Mouse (Mus musculus) retina, postnatal 7 days (tissue): ENCODE data around the gene Cltb.
A peak's percentile ranks its signal among the peaks of the same experiment; 100 is the strongest.

Experiments used
- DNase-seq: peaks from one replicate; pipeline ENCODE4 v3.0.0-alpha.2; 2012; ENCODE audit warnings: low read depth, low spot score

Cltb gene

GRCm38 (mm10) chr13:54596107-54596690, 14.9 kb downstream of the Cltb start:
- no peak for DNase-seq

GRCm38 (mm10) chr13:54593617-54594016, 17.5 kb downstream of the Cltb start:
- no peak for DNase-seq

- DNase-seq, result no peak
Observed at GRCm38 (mm10) chr13:54591776-54592356, 19.3 kb downstream of the Cltb start.

GRCm38 (mm10) chr13:54589996-54590951, 20.9 kb downstream of the Cltb start, which contains the start of the genes Nop16 and Higd2a:
Nop16 (minus strand) TSS chr13:54590090.
Higd2a (plus strand) TSS chr13:54590207.
- DNase-seq, result peak; percentile 97

GRCm38 (mm10) chr13:54589414-54589995, 21.6 kb downstream of the Cltb start:
- DNase-seq, result no peak

- no peak for DNase-seq
Observed at GRCm38 (mm10) chr13:54585831-54586230, 25.3 kb downstream of the Cltb start.

DNA sequence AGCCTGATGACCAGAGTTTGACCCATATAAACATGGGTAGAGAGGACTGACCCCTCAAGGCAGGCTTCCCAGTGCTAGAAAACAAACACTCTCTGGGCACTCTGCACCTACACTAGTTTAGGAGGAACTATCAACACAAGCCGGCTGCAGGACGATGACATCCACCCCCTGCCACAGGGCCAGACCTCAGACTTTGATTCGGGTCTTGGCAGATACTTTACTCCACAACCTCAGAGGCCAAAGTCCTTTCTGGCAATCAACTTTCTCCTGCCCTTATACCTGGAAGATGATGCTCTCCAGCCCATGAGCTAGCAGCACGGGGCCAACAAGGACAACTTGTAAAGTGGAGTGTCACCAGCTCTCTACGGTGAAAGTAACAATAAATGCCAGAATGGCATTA, 28.3 kb downstream of the Cltb start:
- no peak for DNase-seq

- DNase-seq, result no peak
Observed at GRCm38 (mm10) chr13:54582126-54582525, 29.0 kb downstream of the Cltb start.

GRCm38 (mm10) chr13:54581385-54581784, 29.8 kb downstream of the Cltb start:
- no peak for DNase-seq

DNA sequence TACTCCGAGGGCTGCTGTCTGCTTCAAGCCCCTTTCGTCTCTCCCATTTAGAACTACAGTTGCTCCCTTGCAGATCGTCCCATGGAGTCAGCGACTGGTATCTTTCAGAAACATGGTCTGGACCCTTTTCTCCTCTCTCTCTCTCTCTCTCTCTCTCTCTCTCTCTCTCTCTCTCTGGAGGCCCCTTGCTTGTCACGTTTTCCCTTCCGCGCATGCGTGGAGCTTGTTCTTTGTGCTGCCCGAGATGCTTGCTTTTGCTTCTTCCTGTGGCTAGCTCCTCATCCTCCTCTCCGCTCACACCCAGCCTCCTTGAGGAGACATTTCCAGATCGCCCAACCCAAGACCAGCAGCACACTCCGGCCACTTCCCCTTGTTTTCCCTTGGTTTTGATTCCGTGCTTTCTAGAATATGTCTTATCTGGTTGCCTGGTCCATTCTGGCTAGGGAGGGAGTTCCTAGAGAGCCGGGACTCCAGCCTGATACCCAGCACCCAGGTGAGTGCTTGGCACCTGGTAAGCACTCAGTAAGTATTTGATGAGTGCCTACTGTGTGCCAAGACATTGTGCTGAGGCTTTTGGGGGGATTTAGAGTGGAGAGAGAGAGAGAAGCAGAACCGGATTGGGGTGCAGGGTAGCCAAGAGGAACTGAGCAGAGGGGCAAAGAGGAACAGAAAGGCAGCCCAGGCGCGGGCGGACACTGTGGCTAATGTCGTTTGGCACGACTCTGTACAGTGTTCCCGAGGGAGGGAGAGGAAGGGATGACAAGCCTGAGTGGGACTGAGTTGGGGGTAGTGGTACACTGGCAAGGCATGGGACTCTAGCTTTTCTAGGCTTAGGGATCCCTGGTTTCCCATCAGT, 33.3 kb downstream of the Cltb start:
- DNase-seq, result no peak

GRCm38 (mm10) chr13:54575489-54575888, 35.7 kb downstream of the Cltb start:
- DNase-seq, result no peak

DNA sequence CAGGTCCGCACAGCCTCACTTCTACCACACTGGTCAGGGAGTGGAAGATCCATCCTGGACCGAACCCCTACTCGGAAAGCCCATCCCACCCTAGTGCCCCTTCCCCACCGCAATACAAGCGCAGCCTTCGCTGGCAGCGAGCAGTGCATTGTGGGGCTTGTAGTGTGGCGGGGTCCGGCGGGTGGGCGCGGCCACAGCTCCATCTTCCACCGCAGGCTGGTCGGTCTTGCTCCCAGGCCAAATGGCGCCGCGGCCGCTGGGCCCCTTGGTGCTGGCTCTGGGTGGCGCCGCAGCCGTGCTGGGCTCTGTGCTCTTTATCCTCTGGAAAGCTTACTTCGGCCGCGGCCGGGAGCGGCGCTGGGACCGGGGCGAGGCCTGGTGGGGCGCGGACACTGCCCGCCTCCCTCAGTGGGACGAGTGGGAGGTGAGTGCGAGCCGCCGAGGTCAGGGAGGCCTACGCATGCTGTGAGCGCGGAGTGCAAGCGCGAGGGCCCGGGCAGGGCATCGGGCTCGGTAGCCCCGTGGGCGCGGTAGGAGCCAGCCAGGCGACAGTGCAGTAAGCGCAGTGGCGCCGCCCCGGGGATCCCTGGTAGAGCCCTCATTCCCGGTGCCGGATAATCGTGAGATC, 36.2 kb downstream of the Cltb start, which contains the start of gene Arl10:
Gene Arl10 (plus strand): TSS at position 162 of the 628 bp plus-strand sequence.
- peak; percentile 54 for DNase-seq

GRCm38 (mm10) chr13:54572621-54573020, 38.5 kb downstream of the Cltb start:
- no peak for DNase-seq

DNA sequence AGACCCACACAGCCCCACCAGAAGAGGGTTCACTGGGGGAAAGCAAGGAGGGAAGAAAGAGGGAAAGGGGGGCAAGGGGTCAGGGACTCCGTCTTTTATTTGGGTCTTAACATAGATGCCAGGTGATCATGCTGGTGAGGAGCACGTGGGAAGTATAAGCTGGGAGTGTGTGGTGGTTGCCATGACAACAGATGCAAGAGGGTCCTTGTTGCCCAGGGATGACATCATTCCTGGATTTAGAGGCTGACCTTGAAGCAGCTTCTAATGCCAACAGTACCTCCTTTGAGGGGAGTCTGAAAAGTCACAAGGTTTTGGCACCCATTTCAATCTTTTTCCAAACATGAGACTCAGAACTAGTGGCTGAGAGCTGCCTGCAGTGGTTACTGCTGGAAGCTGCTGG, 39.5 kb downstream of the Cltb start:
- no peak for DNase-seq

- no peak for DNase-seq
Observed at GRCm38 (mm10) chr13:54570736-54571135, 40.4 kb downstream of the Cltb start.

GRCm38 (mm10) chr13:54569282-54569681, 41.9 kb downstream of the Cltb start:
- DNase-seq, result no peak

GRCm38 (mm10) chr13:54568380-54568779, 42.8 kb downstream of the Cltb start:
- DNase-seq, result no peak

GRCm38 (mm10) chr13:54565594-54566345, 45.4 kb downstream of the Cltb start:
- DNase-seq, result no peak

DNA sequence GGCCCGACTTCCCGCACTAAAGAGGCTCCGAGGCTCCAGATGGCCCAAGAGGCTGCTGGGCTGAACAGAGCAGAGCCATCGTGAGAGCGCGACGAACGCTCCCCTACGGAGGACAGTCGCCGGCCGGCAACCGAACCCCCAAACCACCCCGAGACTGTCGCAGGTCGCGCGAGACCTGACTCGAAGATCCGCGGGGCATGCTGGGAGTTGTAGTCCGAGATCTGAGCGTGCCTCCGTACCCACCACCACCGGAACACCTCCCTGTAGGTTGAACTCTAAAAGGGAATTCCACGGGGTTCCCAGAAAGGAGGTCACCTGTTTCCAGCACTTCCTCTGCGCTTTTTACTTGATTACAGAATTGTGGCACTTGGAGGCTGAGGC, 46.0 kb downstream of the Cltb start, which contains the start of gene 4833439L19Rik:
Gene 4833439L19Rik (minus strand): TSS at position 235 of the 381 bp plus-strand sequence.
- peak; percentile 88 for DNase-seq
